Mouse (Mus musculus) stomach, postnatal 0 days (tissue): ENCODE measurements around the gene Stx11. TPM values are rescaled to one million over a fixed set of nuclear protein-coding genes. Genes with fewer than 3 reads are reported as not detected.

Source experiments
- ATAC-seq: fragments of 200-750 bp; cut with Nextera tagmentation; 2 replicates; pipeline ENCODE4 v1.8.0; 2017; ENCODE audit not compliant: low FRiP score, low TSS enrichment
- DNase-seq: peaks from one replicate; pipeline ENCODE4 v3.0.0-alpha.2; 2016; ENCODE audit warnings: low spot score
- H3K27ac ChIP-seq: fragments of 300-500 bp; sonication (generic); replicated peaks from 2 replicates; pipeline ENCODE4 v1.5.1; 2014; ENCODE audit warnings: mild to moderate bottlenecking, control low read depth
- H3K27me3 ChIP-seq: fragments of 300-500 bp; sonication (generic); 2 replicates; pipeline ENCODE4 v1.6.1; 2014; ENCODE audit warnings: low read length; ENCODE audit not compliant: control insufficient read depth, insufficient read depth
- H3K36me3 ChIP-seq: fragments of 300-500 bp; sonication (generic); 2 replicates; pipeline ENCODE4 v1.6.1; 2014; ENCODE audit warnings: low read length, mixed read lengths; ENCODE audit not compliant: control insufficient read depth, insufficient read depth
- H3K4me1 ChIP-seq: fragments of 300-500 bp; sonication (generic); replicated peaks from 2 replicates; pipeline ENCODE4 v1.6.1; 2014; ENCODE audit warnings: antibody characterized with exemption; ENCODE audit not compliant: control insufficient read depth, insufficient read depth
- H3K4me2 ChIP-seq: fragments of 300-500 bp; sonication (generic); replicated peaks from 2 replicates; pipeline ENCODE4 v1.6.1; 2014; ENCODE audit warnings: low read depth, mild to moderate bottlenecking, control low read depth, moderate library complexity
- H3K4me3 ChIP-seq: fragments of 300-500 bp; sonication (generic); 2 replicates; pipeline ENCODE4 v1.5.1; 2014; ENCODE audit warnings: low read depth, low read length, control low read depth
- H3K9ac ChIP-seq: fragments of 300-500 bp; sonication (generic); 2 replicates; pipeline ENCODE4 v1.6.1; 2014; ENCODE audit warnings: mild to moderate bottlenecking, low read length, control low read depth, mixed read lengths
- H3K9me3 ChIP-seq: fragments of 300-500 bp; sonication (generic); 2 replicates; pipeline ENCODE4 v1.6.1; 2016; ENCODE audit warnings: low read length; ENCODE audit not compliant: control insufficient read depth
- CTCF ChIP-seq: IDR thresholded peaks from 2 replicates; pipeline ENCODE4 v1.5.1; 2016; ENCODE audit warnings: antibody characterized with exemption, low read depth, mild to moderate bottlenecking, moderate library complexity
- EP300 ChIP-seq: optimal IDR thresholded peaks from 2 replicates; pipeline ENCODE3; 2016; ENCODE audit warnings: antibody characterized with exemption
- WGBS: fragments of 180-500 bp; shearing (Covaris S2); extraction: QIAGEN DNeasy Blood & Tissue Kit; methylation state at CpG from one replicate; pipeline ENCODE4 v1.1.7; 2014; 5-methylcytosine and 5-hydroxymethylcytosine counted together
- polyA plus RNA-seq: library from polyadenylated mRNA; unstranded; fragments of >200 nt; fragmentation: Nextera tagmentation; extraction: Ambion mirVana; gene quantifications from 2 replicates; pipeline ENCODE4 v1.2.1, GENCODE M21; 2015

The Stx11 gene
- polyA plus RNA-seq, 1 experiment from 2014 or later = 3.7 TPM

- Histone ChIP-seq H3K27ac (no peak overlapping the region), H3K4me3 (no peak overlapping the region), H3K36me3 (no peaks in the 10 kb centered on the region), H3K27me3 (no peaks in the 10 kb centered on the region), H3K4me1 (no peaks in the 10 kb centered on the region), H3K9me3 (no peaks in the 10 kb centered on the region), H3K4me2 (no peak overlapping the region), H3K9ac (no peak overlapping the region)
- ATAC-seq (no peak), DNase-seq (no peak)
- no peak for TF ChIP-seq CTCF
- no peak for TF ChIP-seq EP300
- WGBS = 45% methylated on average over 7 of the region's 7 CpGs
Measured at GRCm38 (mm10) chr10:12915826-12916225, 48.3 kb downstream of the Stx11 start.

DNA sequence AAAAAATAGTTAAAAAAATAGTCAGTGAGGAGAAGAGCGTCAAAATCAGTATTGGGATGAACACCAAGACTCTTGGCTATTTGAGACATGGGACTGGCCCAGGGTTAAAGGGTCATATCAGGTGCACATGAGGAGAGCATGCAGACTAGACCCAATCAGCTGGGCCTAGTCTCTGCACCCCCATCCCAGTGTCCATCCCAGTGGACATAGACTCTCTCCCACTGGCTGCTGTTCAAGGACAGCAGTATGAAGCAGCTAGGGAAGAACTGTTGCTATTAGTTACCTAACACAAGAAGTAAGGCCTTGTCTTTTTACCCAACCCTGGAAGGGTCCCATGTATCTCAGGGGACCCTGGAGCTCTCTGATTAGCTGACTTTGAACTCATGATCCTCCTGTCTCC is 49.9 kb downstream of the Stx11 start:
- DNase-seq (no peak), ATAC-seq (no peak)
- H3K4me2 ChIP-seq = no peak overlapping the region
- no peaks in the 10 kb centered on the region for H3K4me1 ChIP-seq
- no peaks in the 10 kb centered on the region for H3K36me3 ChIP-seq
- TF ChIP-seq CTCF (no peak), EP300 (no peak)
- H3K27me3 ChIP-seq = no peaks in the 10 kb centered on the region
- H3K9me3 ChIP-seq = no peaks in the 10 kb centered on the region
- H3K4me3 ChIP-seq = no peak overlapping the region
- H3K27ac ChIP-seq = no peak overlapping the region
- H3K9ac ChIP-seq = no peak overlapping the region
- 97% methylated on average over 1 of the region's 1 CpGs for WGBS

- ATAC-seq = peak; percentile 32; the same call in 1 of the 2 replicates
- H3K9ac ChIP-seq = no peak overlapping the region
- TF ChIP-seq EP300 (no peak), CTCF (no peak)
Measured at GRCm38 (mm10) chr10:12911981-12912530, 52.0 kb downstream of the Stx11 start.

DNA sequence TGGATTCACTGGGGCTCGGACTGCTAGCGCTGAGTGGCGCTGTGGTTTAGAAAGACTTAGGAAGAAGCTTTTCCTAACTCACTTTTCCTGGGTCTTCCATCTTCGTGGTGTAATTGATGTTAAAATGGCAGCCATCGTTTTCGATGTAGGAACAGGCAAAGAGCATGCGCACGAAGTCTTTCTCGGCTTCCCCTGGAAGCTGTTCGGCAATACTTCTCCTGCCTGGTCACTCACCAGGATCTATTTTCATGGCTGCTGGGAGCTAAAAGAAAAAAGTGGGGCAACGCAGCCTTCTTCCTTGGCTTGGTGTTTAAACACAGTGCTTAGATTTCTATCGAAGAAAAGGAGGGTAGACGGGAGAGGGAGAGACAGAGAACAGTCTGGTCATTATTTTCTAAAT is 52.6 kb downstream of the Stx11 start:
- 84% methylated on average over 13 of the region's 13 CpGs for WGBS
- H3K4me2 ChIP-seq = peak overlapping the region; percentile 37

More at GRCm38 (mm10) chr10:12911981-12912530, 52.0 kb downstream of the Stx11 start:
- Histone ChIP-seq H3K4me1 (no peaks in the 10 kb centered on the region), H3K4me3 (0 out of 2 replicates have a peak overlapping the region, but pooled peaks have one; percentile 10), H3K27ac (peak overlapping the region; percentile 0), H3K4me2 (peak overlapping the region; percentile 37), H3K36me3 (no peaks in the 10 kb centered on the region), H3K27me3 (no peaks in the 10 kb centered on the region), H3K9me3 (no peaks in the 10 kb centered on the region)
- no peak for DNase-seq
- WGBS = 37% methylated on average over 11 of the region's 11 CpGs

GRCm38 (mm10) chr10:12909891-12910290 is 54.2 kb downstream of the Stx11 start:
- H3K9ac ChIP-seq = no peak overlapping the region
- TF ChIP-seq CTCF (no peak), EP300 (no peak)
- H3K4me3 ChIP-seq = no peak overlapping the region
- no peaks in the 10 kb centered on the region for H3K36me3 ChIP-seq
- no peak overlapping the region for H3K4me2 ChIP-seq
- 95% methylated on average over 2 of the region's 2 CpGs for WGBS
- H3K27me3 ChIP-seq = no peaks in the 10 kb centered on the region
- H3K4me1 ChIP-seq = no peaks in the 10 kb centered on the region
- ATAC-seq (no peak), DNase-seq (no peak)
- H3K9me3 ChIP-seq = no peaks in the 10 kb centered on the region
- no peak overlapping the region for H3K27ac ChIP-seq

More for the DNA sequence above, 52.6 kb downstream of the Stx11 start:
- Histone ChIP-seq H3K4me3 (no peak overlapping the region), H3K36me3 (no peaks in the 10 kb centered on the region), H3K27me3 (no peaks in the 10 kb centered on the region), H3K27ac (no peak overlapping the region), H3K9ac (no peak overlapping the region), H3K9me3 (no peaks in the 10 kb centered on the region), H3K4me1 (no peaks in the 10 kb centered on the region)
- ATAC-seq = no peak
- TF ChIP-seq CTCF (no peak), EP300 (no peak)
- no peak for DNase-seq

DNA sequence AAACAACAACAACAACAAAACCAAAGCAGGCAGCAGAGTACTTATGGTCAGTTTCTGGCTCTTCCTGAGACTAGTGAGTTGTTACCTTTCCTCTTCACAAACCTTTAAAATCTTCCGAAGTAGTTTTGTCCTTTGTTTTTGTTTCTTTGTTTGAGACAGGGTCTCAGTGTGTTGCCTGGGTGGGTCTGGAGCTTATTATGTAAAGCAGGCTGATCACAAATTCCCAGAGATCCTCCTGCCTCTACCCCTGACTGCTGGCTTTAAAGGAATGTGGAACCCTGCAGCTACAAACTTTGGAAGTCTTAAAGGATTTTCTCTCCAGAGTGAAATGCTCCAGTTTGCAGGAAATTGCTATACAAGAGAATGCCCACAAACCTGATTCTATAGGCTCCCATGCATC is 54.9 kb downstream of the Stx11 start:
- Histone ChIP-seq H3K4me1 (no peaks in the 10 kb centered on the region), H3K4me2 (no peak overlapping the region), H3K27me3 (no peaks in the 10 kb centered on the region), H3K9ac (no peak overlapping the region), H3K9me3 (no peaks in the 10 kb centered on the region), H3K27ac (no peak overlapping the region), H3K4me3 (no peak overlapping the region), H3K36me3 (no peaks in the 10 kb centered on the region)
- WGBS = 73% methylated on average over 1 of the region's 1 CpGs
- ATAC-seq = no peak
- no peak for DNase-seq
- TF ChIP-seq EP300 = no peak
